Mouse (Mus musculus) kidney, adult 2 months (tissue): ENCODE measurements around the gene Akt2.

Experiments used
- CTCF ChIP-seq: fragments of 200-500 bp; conservative IDR thresholded peaks from 2 replicates; pipeline ENCODE4 v1.5.1; 2011; ENCODE audit warnings: low read depth, mild to moderate bottlenecking, control low read depth, low read length, moderate library complexity, mixed read lengths; ENCODE audit not compliant: insufficient read depth, insufficient read length
- POLR2A ChIP-seq: fragments of 200-500 bp; IDR thresholded peaks from one replicate; pipeline ENCODE4 v1.6.1; 2011; ENCODE audit warnings: low read depth, low read length, control low read depth

GRCm38 (mm10) chr7:27687836-27688235, 96.5 kb downstream of the Akt2 start:
- TF ChIP-seq POLR2A (no peak), CTCF (no peak)
